Mouse (Mus musculus) WW6 (cell line): ENCODE results near the gene Mast1.

Source experiments
- DNase-seq: peaks from one replicate; pipeline ENCODE4 v3.0.0-alpha.2; 2013; ENCODE audit warnings: low read depth, low spot score

The Mast1 gene

DNA sequence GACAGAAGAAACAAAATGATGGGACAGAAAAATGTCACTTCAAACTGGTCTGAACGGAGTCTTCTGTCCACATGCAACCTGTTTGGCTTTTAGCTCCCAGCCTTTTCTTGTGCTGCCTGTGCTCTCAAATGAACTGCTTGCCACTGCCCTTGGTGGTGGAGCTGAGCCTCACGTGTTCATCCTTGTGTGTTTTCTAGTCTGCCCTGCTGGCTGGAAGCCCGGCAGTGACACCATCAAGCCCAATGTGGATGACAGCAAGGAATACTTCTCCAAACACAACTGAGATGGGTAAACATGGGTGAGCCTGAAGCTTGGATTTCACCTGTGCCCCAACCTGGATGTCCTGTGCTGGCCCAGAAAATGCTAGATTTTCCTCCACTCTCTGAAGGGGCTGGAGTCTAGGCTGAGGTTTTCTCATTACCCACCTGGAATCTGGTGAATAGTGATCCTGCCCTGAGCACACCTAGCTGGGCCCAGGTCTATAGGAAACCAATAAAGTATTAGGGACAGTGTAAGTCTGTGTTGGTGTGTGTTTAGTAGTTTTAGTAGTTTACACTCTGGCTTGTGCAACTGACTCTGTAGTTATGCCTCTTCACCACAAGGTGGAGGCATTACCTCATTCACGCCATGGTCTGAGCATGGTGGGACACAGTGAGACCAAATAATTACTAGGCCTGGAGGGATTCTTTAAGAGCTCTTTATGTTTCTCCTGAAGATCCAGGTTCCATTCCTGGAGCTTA lies 36.8 kb upstream of the Mast1 start:
- DNase-seq: no peak

DNA sequence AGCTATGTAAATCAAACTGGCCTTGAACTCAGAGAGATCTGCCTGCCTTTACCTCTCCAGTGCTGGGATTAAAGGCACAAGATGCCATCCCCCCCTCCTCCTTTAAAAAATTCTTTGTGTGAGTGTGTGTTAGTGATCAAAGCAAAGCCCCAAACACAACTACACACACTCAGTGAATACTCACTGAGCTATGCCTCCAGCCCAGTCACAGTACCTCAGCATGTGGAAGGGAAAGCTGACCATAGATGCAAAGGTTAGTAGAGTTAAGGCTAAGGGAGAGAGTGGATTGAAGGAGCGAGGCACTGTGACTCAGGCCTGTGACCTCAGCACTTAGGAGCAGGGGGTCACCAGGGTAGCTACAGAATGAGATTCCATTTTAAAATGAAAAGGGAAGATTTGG lies 35.9 kb upstream of the Mast1 start:
- DNase-seq: no peak

- no peak for DNase-seq
Measured at GRCm38 (mm10) chr8:84970913-84971312, 33.8 kb upstream of the Mast1 start.

DNA sequence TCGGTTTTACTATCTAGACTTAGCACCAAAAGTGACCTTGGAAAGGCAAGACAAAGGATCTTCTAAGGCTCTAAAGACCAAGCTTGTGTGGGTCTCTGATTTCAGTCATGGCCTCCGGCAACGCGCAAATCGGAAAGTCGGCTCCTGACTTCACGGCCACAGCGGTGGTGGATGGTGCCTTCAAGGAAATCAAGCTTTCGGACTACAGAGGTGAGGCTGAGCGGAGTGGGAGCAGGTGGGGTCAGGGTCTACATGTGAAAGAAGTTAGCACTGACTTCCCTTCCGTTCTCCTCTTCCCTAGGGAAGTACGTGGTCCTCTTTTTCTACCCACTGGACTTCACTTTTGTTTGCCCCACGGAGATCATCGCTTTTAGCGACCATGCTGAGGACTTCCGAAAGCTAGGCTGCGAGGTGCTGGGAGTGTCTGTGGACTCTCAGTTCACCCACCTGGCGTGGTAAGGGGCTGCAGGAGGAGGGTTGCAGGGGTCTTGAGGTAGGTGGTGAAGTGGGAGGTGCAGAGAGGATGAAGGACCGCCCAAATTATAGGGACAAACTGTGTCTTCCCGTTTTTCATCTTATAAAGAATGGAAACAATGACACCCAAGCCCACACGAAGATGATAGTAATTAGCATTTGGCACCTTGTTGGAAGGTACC lies 33.1 kb upstream of the Mast1 start:
- DNase-seq: no peak

DNA sequence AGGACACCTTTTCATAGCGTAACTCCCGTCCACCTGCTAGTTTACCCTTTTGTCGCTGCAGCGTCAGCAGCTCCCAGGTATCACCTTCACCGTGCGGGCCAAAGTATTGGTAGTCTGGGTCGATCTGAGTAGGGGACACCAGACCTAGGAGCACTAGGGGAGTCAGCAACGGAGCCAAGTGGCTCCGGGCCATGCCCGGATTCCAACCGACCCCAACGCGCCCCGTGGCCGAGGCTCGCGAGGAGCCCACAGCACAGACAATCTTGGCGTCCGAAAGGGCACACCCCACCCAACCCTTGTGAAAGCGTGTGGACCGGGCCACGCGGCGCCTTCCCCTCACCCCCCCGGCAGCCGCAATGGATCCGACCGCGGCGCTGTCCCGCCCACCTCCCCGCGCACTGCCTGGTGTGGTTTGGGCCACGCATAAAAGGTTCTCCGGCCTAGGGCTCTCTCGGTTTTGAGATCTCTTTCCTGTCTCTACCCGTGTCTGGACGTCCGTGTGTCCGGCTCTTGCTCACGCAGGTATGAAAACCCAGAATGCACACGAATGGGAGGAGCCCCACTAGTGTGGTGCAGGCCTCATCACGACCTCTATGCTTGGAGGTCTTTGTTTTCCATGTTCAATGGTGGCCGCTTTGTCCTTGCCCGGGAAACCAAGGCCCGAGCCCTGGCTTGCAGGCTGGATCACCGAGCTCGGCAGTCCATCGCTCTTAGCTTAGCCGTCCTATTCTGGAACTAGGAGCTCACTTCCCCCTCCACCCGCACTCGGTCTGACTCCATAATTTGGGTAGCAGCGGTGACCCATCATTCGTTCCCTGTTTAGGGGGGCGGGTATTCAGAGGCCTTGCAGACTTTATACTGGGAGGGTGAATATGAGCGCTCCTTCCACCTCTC lies 32.3 kb upstream of the Mast1 start, which contains the start of the genes Gm49661, Prdx2 and Rnaseh2a:
Gene Gm49661 (minus strand): TSS at position 193 of the 894 bp plus-strand sequence.
Gene Prdx2 (plus strand): TSS at position 347 of the 894 bp plus-strand sequence.
Gene Rnaseh2a (minus strand): TSS at position 527 of the 894 bp plus-strand sequence.
- DNase-seq: no peak

DNA sequence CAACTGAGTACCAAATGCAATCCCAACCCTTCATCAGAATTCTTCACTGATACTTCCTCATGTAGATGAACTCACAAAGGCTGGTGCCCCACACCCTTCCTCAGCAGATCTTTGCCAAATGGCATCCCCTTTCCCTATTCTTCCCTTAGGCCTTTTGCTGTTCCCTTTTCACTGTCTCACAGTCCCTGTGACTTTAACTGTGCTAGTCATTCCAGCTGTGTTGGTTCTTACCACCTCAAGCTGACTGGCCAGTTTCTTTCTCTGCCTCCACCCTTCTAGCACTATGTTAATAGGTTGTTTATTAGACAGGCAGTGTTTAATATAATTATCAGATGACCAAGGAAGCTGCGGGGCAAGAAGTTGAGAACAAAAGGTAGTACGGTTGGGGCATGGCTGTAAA lies 31.5 kb upstream of the Mast1 start:
- DNase-seq: no peak

DNA sequence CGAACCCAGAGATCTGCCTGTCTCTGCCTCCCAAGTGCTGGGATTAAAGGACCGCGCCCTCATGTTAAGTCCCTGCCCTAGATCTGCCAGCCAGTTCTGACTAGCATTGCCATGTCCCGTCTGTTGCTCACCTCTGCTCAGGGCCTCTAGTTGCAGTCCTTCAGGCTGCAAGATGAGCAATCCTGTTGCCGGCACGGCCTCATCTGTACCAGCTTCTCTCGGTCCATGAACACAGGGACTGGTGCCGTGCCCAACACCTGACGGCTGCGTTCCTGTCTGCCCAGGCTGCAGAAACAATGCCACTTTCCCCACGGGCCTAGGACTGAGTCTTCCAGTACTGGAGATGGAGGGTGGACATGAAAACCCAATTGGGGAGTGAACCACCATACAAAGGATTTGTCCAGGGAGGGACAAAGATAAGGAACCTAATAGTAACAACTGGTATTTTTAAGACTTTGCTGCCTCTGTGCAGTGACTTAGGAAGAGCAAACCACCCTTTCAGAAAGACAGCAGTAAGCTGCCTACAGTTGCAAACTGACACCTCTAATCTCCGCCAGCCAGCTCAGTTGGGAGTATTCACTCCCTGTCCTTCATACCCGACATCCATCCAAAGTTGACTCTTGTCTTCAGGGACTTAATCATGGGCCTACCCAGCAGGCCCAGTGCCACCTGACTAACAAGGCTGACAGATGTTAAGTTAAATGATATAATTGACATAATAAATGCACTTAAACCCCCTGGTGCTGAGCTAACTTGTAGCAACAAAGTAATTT lies 30.6 kb upstream of the Mast1 start:
- DNase-seq: no peak

GRCm38 (mm10) chr8:84966603-84967002 lies 29.4 kb upstream of the Mast1 start:
- no peak for DNase-seq

DNA sequence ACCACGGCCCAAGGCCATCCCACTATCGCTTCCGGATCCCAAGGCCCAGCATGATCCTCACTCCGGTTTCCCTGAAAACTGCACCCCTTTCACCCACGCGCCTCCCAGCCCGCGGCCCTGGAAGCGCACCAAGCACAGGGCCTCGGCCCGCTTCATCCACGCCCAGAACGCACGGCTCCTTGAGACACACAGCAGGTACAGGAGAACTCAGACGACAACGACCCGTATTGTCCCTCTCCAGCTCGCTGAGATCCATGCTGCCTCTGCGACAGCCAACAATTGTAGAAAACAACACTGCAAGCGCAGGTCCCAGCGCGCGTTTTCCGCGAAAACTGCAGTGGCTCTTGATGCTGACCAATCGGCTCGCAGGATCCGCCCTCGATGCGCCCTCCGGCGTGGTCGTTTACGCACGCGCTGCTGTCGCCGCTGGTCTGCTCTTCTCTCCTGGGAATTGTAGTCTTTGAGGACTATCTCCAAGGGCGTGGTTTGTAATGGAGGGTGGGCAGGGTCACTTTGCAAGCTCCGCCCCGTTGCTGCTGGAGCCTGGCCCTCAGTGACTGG lies 28.7 kb upstream of the Mast1 start:
- DNase-seq: no peak

DNA sequence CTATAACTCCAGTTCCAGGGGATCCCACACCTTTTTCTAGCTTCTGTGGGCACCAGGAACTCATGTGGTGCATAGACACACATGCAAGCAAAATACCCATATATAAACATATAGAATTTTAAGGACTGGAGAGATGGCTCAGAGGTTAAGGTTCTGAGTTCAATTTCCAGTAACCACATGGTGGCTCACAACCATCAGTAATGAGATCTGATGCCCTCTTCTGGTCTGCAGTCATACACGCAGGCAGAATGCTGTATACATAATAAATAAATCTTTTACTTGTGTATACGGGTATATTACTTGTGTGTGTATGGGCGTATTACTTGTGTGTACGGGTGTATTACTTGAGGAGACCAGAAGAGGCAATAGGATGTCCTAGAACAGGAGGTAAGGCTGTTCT lies 26.8 kb upstream of the Mast1 start:
- DNase-seq: no peak

DNA sequence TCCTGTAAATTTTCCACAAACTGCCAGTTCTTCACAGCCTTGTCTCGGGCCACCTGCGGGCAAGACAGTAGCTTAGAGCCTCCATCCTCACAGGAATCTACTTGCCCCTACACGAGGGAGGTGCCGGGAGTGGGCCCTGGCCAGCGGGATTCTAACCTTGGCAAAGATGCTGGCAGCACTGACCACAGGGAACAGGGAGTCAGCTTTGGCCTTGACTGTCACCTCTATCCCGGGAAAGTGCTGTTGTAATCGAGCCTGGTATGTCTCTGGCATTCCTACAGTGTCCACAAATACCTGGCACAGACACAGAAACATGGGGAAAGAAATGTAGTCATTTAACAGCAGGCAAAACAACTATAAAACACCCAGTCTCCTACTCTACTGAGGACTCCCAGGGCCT lies 22.7 kb upstream of the Mast1 start:
- no peak for DNase-seq

- no peak for DNase-seq
Measured at GRCm38 (mm10) chr8:84956768-84957167, 19.6 kb upstream of the Mast1 start.

DNA sequence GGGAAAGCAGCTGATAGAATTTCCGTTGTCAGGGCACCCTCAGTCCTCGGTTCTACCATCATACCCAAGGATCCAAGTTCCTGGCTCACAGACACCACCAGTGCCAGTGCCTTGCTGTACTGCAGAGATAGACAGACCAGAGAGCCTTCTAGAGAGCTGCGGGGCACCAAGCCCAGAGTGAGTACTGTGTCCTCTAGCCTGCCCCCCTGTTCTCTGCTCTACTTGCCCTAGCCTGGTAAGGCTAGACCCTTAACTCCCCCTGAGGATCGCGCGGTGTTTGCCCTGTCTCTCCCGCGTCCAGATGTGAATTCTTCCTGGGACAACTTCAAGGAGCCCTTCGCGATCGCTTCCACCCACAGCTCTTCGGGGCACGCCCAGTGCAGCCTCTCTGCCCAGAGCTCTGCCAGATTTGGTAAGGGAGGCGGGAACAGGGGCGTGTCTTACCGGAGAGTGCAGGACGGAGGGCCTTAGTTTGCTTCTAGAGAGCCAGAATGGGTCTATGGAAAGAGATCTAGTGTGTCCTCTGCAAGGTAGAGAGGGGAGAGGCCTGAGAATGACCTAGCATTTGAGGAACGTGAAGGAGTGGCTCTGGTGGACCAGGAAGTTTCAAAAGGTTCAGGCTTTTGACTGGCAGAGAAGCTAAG lies 15.6 kb upstream of the Mast1 start:
- DNase-seq: no peak

- DNase-seq: no peak
Measured at GRCm38 (mm10) chr8:84949753-84950152, 12.6 kb upstream of the Mast1 start.

DNA sequence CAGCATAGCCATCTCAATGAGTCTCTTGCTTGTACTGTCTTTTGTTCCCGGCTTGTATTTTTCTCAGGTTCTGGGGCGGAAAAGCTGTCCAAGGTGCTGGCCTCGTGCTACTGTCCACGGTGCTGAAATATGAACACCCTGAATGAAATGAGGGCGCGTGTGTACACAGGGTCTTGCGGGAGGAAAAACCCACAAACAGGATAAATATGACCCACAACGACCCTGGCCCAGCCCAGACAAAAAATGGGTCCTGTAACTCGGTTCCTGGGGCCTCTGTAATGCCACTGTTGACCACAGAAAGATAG lies 10.0 kb upstream of the Mast1 start:
- no peak for DNase-seq

- no peak for DNase-seq
Measured at GRCm38 (mm10) chr8:84946528-84947240, 9.5 kb upstream of the Mast1 start, which contains the start of gene Rtbdn. TSS of gene Rtbdn (plus strand) at chr8:84946991.

- DNase-seq: peak; percentile 65
Measured at GRCm38 (mm10) chr8:84945633-84946527, 8.7 kb upstream of the Mast1 start.

DNA sequence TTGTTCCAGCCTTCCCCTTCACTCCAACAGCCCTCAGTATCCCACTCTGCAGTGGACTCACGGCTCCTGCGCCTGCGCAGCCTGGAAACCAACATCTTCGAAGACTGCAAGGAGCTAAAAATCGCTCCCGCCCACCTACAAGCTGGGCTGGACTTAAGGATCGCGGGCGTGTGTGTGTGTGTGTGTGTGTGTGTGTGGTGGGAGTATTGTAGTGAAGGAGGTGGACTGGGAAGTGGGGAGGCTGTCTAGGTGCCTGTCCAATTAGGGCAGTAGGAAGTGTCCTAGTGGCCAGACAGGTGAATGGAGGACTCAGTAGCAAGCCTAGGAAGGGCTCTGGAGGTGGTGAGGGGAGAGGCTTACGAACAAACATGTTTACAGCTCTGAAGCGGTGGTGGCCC lies 8.1 kb upstream of the Mast1 start:
- no peak for DNase-seq
